Mouse (Mus musculus) lung, embryonic 16.5 days (tissue): ENCODE data around the gene Smim5. TPM values are rescaled to one million over a fixed set of nuclear protein-coding genes. Genes with fewer than 3 reads are reported as not detected.
"Not testable (repeated sequence)": the region's sequence is repeated elsewhere in the genome, so short reads cannot be mapped to it uniquely, and the experiment has no call there.

ENCODE experiments used
- ATAC-seq: fragments of 200-750 bp; cut with Nextera tagmentation; 2 replicates; pipeline ENCODE4 v1.8.0; 2017; ENCODE audit warnings: low read depth, mild to moderate bottlenecking, moderate library complexity
- H3K27ac ChIP-seq: fragments of 300-500 bp; sonication (generic); 2 replicates; pipeline ENCODE4 v1.5.1; 2014; ENCODE audit warnings: mild to moderate bottlenecking, control low read depth, low read length
- H3K27me3 ChIP-seq: fragments of 300-500 bp; sonication (generic); 2 replicates; pipeline ENCODE4 v1.6.1; 2014; ENCODE audit warnings: low read depth, low read length, mixed read lengths; ENCODE audit not compliant: control insufficient read depth, insufficient read depth
- H3K36me3 ChIP-seq: fragments of 300-500 bp; sonication (generic); 2 replicates; pipeline ENCODE4 v1.6.1; 2014; ENCODE audit warnings: low read length; ENCODE audit not compliant: control insufficient read depth, insufficient read depth
- H3K4me1 ChIP-seq: fragments of 300-500 bp; sonication (generic); replicated peaks from 2 replicates; pipeline ENCODE4 v1.6.1; 2014; ENCODE audit warnings: low read length, mixed read lengths; ENCODE audit not compliant: control insufficient read depth, insufficient read depth
- H3K4me2 ChIP-seq: fragments of 300-500 bp; sonication (generic); 2 replicates; pipeline ENCODE4 v1.6.1; 2014; ENCODE audit warnings: low read depth, low read length, control low read depth
- H3K4me3 ChIP-seq: fragments of 300-500 bp; sonication (generic); 2 replicates; pipeline ENCODE4 v1.5.1; 2014; ENCODE audit warnings: mild to moderate bottlenecking, low read length, control low read depth
- H3K9ac ChIP-seq: fragments of 300-500 bp; sonication (generic); 2 replicates; pipeline ENCODE4 v1.6.1; 2014; ENCODE audit warnings: low read length, control low read depth
- H3K9me3 ChIP-seq: fragments of 300-500 bp; sonication (generic); 2 replicates; pipeline ENCODE4 v1.6.1; 2016; ENCODE audit warnings: low read length; ENCODE audit not compliant: control insufficient read depth
- WGBS: fragments of 180-500 bp; shearing (Covaris S2); extraction: QIAGEN DNeasy Blood & Tissue Kit; methylation state at CpG from one replicate; pipeline ENCODE4 v1.1.7; 2014; 5-methylcytosine and 5-hydroxymethylcytosine counted together
- polyA plus RNA-seq: library from polyadenylated mRNA; unstranded; fragments of >200 nt; fragmentation: Nextera tagmentation; extraction: Ambion mirVana; gene quantifications from 2 replicates; pipeline ENCODE4 v1.2.1, GENCODE M21; 2015

The Smim5 gene
- polyA plus RNA-seq = 5.6 and 8.9 TPM in 2 replicates

DNA sequence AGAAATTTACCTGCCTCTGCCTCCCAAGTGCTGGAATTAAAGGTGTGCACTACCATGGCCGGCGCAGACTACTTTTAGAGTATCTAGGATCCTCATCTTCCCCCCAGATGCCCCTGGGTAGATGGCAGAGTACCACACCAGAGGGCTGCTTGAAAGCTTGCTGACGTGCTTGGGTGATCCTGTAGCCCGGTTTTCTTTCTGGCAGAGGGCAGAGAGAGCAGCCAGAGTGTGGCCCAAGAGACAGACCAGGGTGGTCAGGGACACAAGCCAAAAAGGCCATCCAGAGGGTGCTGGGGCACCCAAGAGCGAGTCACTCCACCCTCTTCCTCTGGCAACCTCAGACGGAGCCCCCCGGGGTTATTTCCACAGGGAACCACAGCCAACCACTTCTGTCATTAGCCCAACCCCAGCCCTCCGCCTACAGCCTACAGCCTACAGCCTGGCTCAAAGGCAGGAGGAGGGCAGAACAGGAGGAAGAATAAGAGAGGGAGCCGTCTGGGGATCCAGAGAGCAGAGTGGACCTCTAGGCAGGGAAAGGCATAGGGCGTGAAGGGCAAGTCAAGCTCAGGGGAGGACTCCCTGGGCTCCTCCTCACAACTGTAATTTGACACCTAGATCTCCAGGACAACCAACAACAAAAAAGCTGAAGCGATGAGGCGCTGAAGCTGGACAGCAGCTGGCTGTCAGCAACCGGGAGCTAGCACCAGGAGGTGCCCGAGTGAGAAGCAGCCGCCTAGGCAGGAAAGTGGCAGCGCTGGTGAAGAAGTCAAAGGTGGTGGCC is at the start of gene Smim5:
Gene Smim5, plus strand, starts transcription at position 481 of the 781 bp plus-strand sequence.
- Histone ChIP-seq H3K27me3 (no peaks in the 10 kb centered on the region), H3K4me3 (peak within 1 kb of the TSS; percentile 12; the same call in 1 of the 2 replicates), H3K9me3 (no peaks in the 10 kb centered on the region), H3K9ac (peak within 1 kb of the TSS; percentile 10; the same call in 1 of the 2 replicates), H3K27ac (peak within 1 kb of the TSS; percentile 45), H3K4me1 (peaks cover 50% of the 10 kb centered on the region), H3K36me3 (peaks cover 2% of the 10 kb centered on the region; the same call in 1 of the 2 replicates), H3K4me2 (peak within 1 kb of the TSS; percentile 18)
- ATAC-seq = peak; percentile 72
- WGBS = 25% methylated on average over 16 of the region's 16 CpGs

DNA sequence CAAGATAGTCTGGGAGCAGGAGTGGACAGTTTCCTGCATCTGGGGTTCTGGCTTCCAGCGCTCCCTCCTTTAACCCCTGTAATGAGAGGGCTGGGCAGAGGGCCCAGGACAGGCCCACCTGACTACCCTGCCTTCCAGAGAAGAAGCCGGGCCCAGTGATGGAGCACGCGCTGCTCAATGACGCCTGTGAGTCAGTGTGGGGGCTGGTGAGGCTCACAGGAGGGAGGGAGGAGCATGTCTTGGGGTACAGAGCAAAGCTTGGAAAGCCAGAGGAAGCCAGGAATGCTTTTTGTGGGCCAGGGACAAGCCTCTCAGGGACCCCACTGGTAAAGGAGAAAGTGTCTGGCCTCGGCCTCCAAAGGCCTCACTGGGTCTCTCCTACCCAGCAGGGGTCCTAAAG is 45.1 kb upstream of the Smim5 start:
- Histone ChIP-seq H3K4me1 (peaks cover 4% of the 10 kb centered on the region; the same call in 1 of the 2 replicates), H3K9me3 (no peaks in the 10 kb centered on the region), H3K27me3 (peaks cover 18% of the 10 kb centered on the region), H3K27ac (no peak overlapping the region), H3K4me2 (no peak overlapping the region), H3K36me3 (peaks cover 16% of the 10 kb centered on the region), H3K4me3 (no peak overlapping the region), H3K9ac (no peak overlapping the region)
- ATAC-seq = no peak
- WGBS = 79% methylated on average over 6 of the region's 6 CpGs

DNA sequence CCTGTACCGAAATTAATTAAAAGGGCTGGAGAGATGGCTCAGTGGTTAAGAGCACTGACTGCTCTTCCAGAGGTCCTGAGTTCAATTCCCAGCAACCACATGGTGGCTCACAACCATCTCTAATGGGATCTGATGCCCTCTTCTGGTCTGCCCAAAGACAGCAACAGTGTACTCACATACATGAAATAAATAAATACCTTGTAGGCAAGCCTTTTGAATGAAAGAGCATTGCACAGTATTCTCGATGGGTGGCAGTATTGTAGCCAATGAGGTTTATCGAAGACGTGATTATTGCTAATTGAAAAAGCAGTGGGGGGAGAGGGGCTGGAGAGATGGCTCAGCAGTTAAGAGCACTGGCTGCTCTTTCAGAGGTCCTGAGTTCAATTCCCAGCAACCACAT is 42.6 kb upstream of the Smim5 start:
- not testable (repeated sequence) for H3K9me3 ChIP-seq, H3K4me3 ChIP-seq, ATAC-seq, H3K27ac ChIP-seq, H3K4me1 ChIP-seq, H3K4me2 ChIP-seq, H3K36me3 ChIP-seq, H3K9ac ChIP-seq
- peaks cover 32% of the 10 kb centered on the region for H3K27me3 ChIP-seq
- WGBS = 92% methylated on average over 4 of the region's 4 CpGs

DNA sequence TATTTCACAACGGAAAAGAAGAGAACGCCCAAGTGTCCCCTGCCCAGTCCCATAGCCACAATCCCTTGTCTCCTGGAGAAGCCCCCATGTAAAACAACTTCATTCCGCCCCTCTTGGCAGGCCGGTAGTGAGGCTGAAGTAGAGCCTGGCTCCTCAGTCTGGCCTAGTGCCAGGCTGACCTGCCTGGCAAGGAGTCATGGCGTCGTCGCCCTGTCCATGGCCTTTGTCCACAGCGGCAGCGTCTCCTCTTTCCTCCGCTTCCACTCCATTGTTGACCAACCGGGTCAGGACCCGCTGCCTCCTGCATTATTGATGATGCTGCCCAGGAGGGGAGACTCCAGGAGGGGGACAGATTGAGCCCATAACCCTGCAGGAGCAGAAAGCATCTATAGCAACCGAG is 41.8 kb upstream of the Smim5 start:
- WGBS = 44% methylated on average over 11 of the region's 13 CpGs
- Histone ChIP-seq H3K9ac (no peak overlapping the region), H3K27ac (no peak overlapping the region), H3K9me3 (no peaks in the 10 kb centered on the region), H3K27me3 (peaks cover 32% of the 10 kb centered on the region), H3K36me3 (peaks cover 5% of the 10 kb centered on the region), H3K4me2 (no peak overlapping the region), H3K4me1 (peaks cover 4% of the 10 kb centered on the region; the same call in 1 of the 2 replicates), H3K4me3 (no peak overlapping the region)
- ATAC-seq = no peak

DNA sequence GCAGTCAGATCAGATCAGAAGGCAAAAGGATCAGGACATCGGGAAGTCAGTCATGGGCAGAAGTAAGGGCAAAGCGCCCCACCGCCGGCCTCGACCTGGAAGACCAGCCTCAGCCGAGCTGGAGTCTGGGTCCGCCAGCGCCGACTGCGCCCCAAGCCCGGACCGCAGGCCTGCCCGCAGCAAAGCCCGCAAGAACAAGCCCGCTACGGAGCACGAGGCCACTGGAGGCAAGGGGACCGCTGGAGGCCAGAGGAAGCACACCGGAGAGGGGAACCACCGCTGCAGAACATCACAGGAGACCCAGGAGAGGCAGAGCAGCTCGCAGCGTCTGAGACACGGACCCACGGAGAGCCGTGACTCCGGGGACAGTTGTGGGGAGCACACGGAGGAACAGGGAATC is 41.4 kb upstream of the Smim5 start, which contains the start of gene Myo15b:
Gene Myo15b, plus strand, starts transcription at position 53 of the 400 bp plus-strand sequence.
- peak within 1 kb of the TSS; percentile 61 for H3K9ac ChIP-seq
- peaks cover 4% of the 10 kb centered on the region; the same call in 1 of the 2 replicates for H3K4me1 ChIP-seq
- WGBS = 14% methylated on average over 27 of the region's 27 CpGs
- peak within 1 kb of the TSS; percentile 72 for H3K4me2 ChIP-seq
- no peak within 1 kb of the TSS for H3K27ac ChIP-seq
- H3K4me3 ChIP-seq = peak within 1 kb of the TSS; percentile 48
- H3K27me3 ChIP-seq = peaks cover 32% of the 10 kb centered on the region
- no peaks in the 10 kb centered on the region for H3K9me3 ChIP-seq
- peaks cover 4% of the 10 kb centered on the region for H3K36me3 ChIP-seq
- no peak for ATAC-seq

DNA sequence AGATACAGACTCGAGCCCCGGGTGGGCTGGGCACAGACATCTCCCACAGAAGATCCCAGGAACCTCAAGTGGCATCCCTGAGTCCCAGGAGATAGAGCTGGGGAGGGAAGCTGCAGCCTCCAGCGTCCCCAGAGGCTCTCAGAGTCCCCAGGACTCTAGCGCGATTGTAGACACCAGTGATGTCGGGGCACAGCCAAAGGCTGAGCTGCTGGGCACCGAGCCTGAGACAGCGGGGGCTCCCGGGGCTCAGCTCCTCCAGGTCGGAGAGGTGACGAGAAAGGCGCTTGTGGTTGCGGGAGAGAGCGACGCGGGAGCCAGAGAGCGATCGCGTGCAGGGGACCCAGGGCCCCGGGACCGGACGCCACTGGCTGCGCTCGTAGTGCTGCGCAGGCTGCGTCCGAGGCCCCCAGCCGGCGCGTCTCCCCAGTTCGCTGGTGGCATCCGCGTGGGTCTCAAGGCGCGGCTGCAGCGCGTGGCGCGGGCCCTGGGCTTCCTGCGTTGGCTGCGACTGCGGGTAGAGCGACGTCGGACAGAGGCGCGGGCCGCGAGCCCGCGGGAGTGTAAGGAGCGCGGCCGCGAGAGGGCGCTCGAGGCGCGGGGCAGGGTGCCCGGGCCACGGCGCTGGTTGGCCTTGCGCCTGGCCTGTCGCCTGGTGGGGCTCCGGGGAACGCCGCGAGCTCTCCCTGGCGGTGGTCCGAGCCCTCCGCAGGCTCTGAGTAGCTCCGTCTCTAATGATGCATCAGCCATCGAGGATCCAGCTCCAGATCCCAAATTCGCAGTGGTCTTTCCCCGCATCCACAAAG is 40.4 kb upstream of the Smim5 start:
- ATAC-seq = peak; percentile 95
- peaks cover 4% of the 10 kb centered on the region; the same call in 1 of the 2 replicates for H3K4me1 ChIP-seq
- no peaks in the 10 kb centered on the region for H3K9me3 ChIP-seq
- H3K27me3 ChIP-seq = peaks cover 32% of the 10 kb centered on the region
- peak overlapping the region; percentile 48 for H3K4me3 ChIP-seq
- H3K27ac ChIP-seq = no peak overlapping the region
- H3K36me3 ChIP-seq = peaks cover 3% of the 10 kb centered on the region; the same call in 1 of the 2 replicates
- peak overlapping the region; percentile 61 for H3K9ac ChIP-seq
- H3K4me2 ChIP-seq = peak overlapping the region; percentile 72
- WGBS = under 1% methylated on average over 64 of the region's 75 CpGs

DNA sequence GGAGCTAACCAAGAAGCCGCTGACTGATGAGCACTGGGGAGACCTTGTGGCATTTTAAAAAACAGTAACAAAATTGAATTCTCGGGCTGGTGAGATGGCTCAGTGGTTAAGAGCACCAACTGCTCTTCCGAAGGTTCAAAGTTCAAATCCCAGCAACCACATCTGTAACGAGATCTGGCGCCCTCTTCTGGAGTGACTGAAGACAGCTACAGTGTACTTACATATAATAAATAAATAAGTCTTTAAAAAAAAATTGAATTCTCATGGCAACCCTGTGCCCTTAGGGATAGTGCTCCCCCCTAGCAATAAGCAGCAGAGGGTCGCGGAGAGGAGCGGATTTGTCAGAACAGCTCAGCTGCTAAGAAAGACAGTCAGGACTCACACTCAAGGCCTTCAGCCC is 35.9 kb upstream of the Smim5 start:
- Histone ChIP-seq H3K9ac (no peak overlapping the region), H3K27ac (no peak overlapping the region), H3K9me3 (no peaks in the 10 kb centered on the region), H3K4me2 (no peak overlapping the region), H3K4me3 (no peak overlapping the region), H3K36me3 (no peaks in the 10 kb centered on the region), H3K4me1 (peaks cover 4% of the 10 kb centered on the region; the same call in 1 of the 2 replicates), H3K27me3 (peaks cover 20% of the 10 kb centered on the region)
- no peak for ATAC-seq
- WGBS = 73% methylated on average over 8 of the region's 8 CpGs

DNA sequence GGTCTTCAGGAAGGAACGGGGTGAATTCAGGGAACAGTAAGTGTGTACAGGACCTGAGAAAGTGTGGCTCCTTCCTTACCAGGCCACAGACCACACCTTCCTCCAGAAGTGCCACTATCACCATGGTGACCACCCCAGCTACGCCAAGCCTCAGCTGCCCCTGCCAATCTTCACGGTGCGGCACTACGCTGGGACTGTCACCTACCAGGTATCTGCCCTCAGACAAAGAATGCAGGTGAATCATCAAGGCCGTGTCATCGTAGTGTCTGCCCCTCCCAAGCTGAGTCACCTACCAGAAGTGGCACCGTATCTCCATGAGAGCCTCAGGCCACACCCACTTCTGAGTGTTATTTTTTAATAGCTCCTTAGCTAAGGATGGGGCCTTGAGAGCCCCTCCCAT is 30.4 kb upstream of the Smim5 start:
- 50% methylated on average over 8 of the region's 8 CpGs for WGBS
- ATAC-seq = peak; percentile 70
- H3K27me3 ChIP-seq = no peaks in the 10 kb centered on the region
- H3K36me3 ChIP-seq = no peaks in the 10 kb centered on the region
- H3K4me2 ChIP-seq = no peak overlapping the region
- H3K27ac ChIP-seq = no peak overlapping the region
- H3K9me3 ChIP-seq = no peaks in the 10 kb centered on the region
- H3K9ac ChIP-seq = no peak overlapping the region
- H3K4me1 ChIP-seq = no peaks in the 10 kb centered on the region
- no peak overlapping the region for H3K4me3 ChIP-seq

DNA sequence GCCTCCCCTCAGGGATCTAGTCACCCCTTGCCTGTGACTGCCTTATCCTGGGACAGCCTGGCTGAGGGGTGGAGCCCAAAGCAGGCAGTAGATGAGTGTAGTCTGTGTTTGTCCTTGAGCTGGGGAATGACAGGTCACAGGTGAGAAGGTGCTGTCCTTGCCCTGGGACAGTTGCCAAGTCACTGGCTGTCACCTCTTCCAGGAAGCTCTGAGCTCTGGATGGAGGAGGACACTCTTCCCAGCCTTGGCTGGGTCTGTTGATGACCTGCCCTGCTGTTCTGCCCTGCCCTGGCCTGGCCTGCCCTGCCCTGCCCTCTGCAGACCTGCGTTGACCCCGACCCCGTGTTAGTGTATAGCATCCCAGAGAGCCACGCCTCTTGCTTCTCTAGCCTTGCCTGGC is 27.3 kb upstream of the Smim5 start:
- 50% methylated on average over 4 of the region's 4 CpGs for WGBS

More for the DNA sequence above, 27.3 kb upstream of the Smim5 start:
- Histone ChIP-seq H3K27ac (no peak overlapping the region), H3K9me3 (no peaks in the 10 kb centered on the region), H3K4me3 (no peak overlapping the region), H3K27me3 (no peaks in the 10 kb centered on the region), H3K4me1 (no peaks in the 10 kb centered on the region), H3K4me2 (no peak overlapping the region), H3K36me3 (no peaks in the 10 kb centered on the region), H3K9ac (no peak overlapping the region)
- ATAC-seq = no peak
